Comparison of ENCODE assay signal across 8 mouse cellular contexts in genomic region chr9:46229573-46230449, GRCm38 (mm10). TPM values are rescaled to one million over a fixed set of nuclear protein-coding genes. Genes with fewer than 3 reads are reported as not detected.
DNase-seq lines count a peak whose midpoint lies in the region; ATAC-seq and TF ChIP-seq lines count a peak whose summit lies in the region.

No protein-coding gene starts in this region.

- no peaks in the 10 kb centered on the region for H3K9me3 ChIP-seq in forebrain, embryonic 12.5 days
- no peaks in the 10 kb centered on the region for H3K9me3 ChIP-seq in heart, postnatal 0 days (replicated peaks; ENCODE audit: control insufficient read depth, low read length)
- no peaks in the 10 kb centered on the region for H3K9me3 ChIP-seq in liver, embryonic 14.5 days (ENCODE audit: control insufficient read depth, low read length)
- H3K9me3 ChIP-seq in neural tube, embryonic 14.5 days (ENCODE audit: control insufficient read depth, low read length): no peaks in the 10 kb centered on the region

- peak; percentile 68 for DNase-seq in CD4-positive, CD25-positive, alpha-beta regulatory T cell, adult 2 months (ENCODE audit: low read depth, low spot score)
- DNase-seq in brain, embryonic 18.5 days (ENCODE audit: low read depth, low spot score): peak; percentile 80
- DNase-seq in heart, postnatal 0 days (ENCODE audit: low spot score): peak; percentile 93
- peak; percentile 91 to 93 for DNase-seq in kidney, postnatal 36 days
- DNase-seq in liver, embryonic 14.5 days (ENCODE audit: low read depth in 3 of 3, low spot score in 3 of 3): peak in 1 of 3 experiments; percentile 41
- peak; percentile 89 for DNase-seq in testis, postnatal 10 days (ENCODE audit: low spot score)

- no peak for TF ChIP-seq EP300 in heart, postnatal 0 days (IDR thresholded peaks at IDR 0.05; ENCODE audit: low read depth)
- TF ChIP-seq EP300 in liver, embryonic 14.5 days (IDR thresholded peaks at IDR 0.05; ENCODE audit: low read depth): no peak

- H3K27ac ChIP-seq in forebrain, embryonic 12.5 days: no peak overlapping the region
- no peak overlapping the region for H3K27ac ChIP-seq in heart, postnatal 0 days (ENCODE audit: low read depth)
- H3K27ac ChIP-seq in liver, embryonic 14.5 days: no peak overlapping the region
- peak overlapping the region; percentile 7; the same call in 1 of the 2 replicates for H3K27ac ChIP-seq in neural tube, embryonic 14.5 days (ENCODE audit: low read depth, low read length)

- peaks cover 22% of the 10 kb centered on the region; the same call in 1 of the 2 replicates for H3K27me3 ChIP-seq in forebrain, embryonic 12.5 days
- H3K27me3 ChIP-seq in heart, postnatal 0 days (ENCODE audit: control insufficient read depth, insufficient read depth, low read length): peaks cover 14% of the 10 kb centered on the region; the same call in 1 of the 2 replicates
- H3K27me3 ChIP-seq in liver, embryonic 14.5 days (ENCODE audit: control insufficient read depth, insufficient read depth, low read length): no peaks in the 10 kb centered on the region
- H3K27me3 ChIP-seq in neural tube, embryonic 14.5 days (ENCODE audit: control insufficient read depth, insufficient read depth, low read length): no peaks in the 10 kb centered on the region

- H3K36me3 ChIP-seq in forebrain, embryonic 12.5 days (replicated peaks): no peaks in the 10 kb centered on the region
- H3K36me3 ChIP-seq in heart, postnatal 0 days (replicated peaks; ENCODE audit: control insufficient read depth, insufficient read depth, low read length): no peaks in the 10 kb centered on the region
- no peaks in the 10 kb centered on the region for H3K36me3 ChIP-seq in liver, embryonic 14.5 days (replicated peaks; ENCODE audit: control insufficient read depth, insufficient read depth, low read depth)
- H3K36me3 ChIP-seq in neural tube, embryonic 14.5 days (ENCODE audit: control insufficient read depth, insufficient read depth, low read length): no peaks in the 10 kb centered on the region

- peak; percentile 85 for TF ChIP-seq CTCF in heart, postnatal 0 days (IDR thresholded peaks at IDR 0.05; ENCODE audit: low read depth)
- TF ChIP-seq CTCF in liver, embryonic 14.5 days (IDR thresholded peaks at IDR 0.05; ENCODE audit: low read depth): peak; percentile 81

- 15% methylated on average over 37 of the region's 37 CpGs for WGBS in forebrain, embryonic 12.5 days
- WGBS in heart, postnatal 0 days: 14% methylated on average over 37 of the region's 37 CpGs
- 13% methylated on average over 37 of the region's 37 CpGs for WGBS in liver, embryonic 14.5 days (ENCODE audit: insufficient replicate concordance)
- WGBS in neural tube, embryonic 14.5 days: 15% methylated on average over 37 of the region's 37 CpGs

- peak; percentile 94 for ATAC-seq in forebrain, embryonic 12.5 days (ENCODE audit: low FRiP score)
- ATAC-seq in heart, postnatal 0 days (ENCODE audit: insufficient read depth, low read depth): peak; percentile 95
- peak; percentile 53 for ATAC-seq in liver, embryonic 14.5 days (ENCODE audit: insufficient read depth)
- ATAC-seq in neural tube, embryonic 14.5 days (ENCODE audit: low read depth): peak; percentile 96

- H3K9ac ChIP-seq in forebrain, embryonic 12.5 days: peak overlapping the region; percentile 63
- H3K9ac ChIP-seq in heart, postnatal 0 days (replicated peaks; ENCODE audit: low read depth, low read length): no peak overlapping the region; the same call in 1 of the 2 replicates
- H3K9ac ChIP-seq in liver, embryonic 14.5 days (replicated peaks): peak overlapping the region; percentile 47
- peak overlapping the region; percentile 37 for H3K9ac ChIP-seq in neural tube, embryonic 14.5 days (replicated peaks; ENCODE audit: low read depth, low read length)

- H3K4me1 ChIP-seq in forebrain, embryonic 12.5 days: peaks cover 11% of the 10 kb centered on the region
- peaks cover 8% of the 10 kb centered on the region for H3K4me1 ChIP-seq in heart, postnatal 0 days (ENCODE audit: control insufficient read depth, insufficient read depth)
- peaks cover 0 to 15% of the 10 kb centered on the region in 2 experiments; a peak in 2 of 4 replicates for H3K4me1 ChIP-seq in liver, embryonic 14.5 days (replicated peaks; ENCODE audit: control insufficient read depth in 2 of 2, insufficient read depth in 2 of 2, low read length in 1 of 2)
- H3K4me1 ChIP-seq in neural tube, embryonic 14.5 days (ENCODE audit: control insufficient read depth, insufficient read depth, low read length): no peaks in the 10 kb centered on the region; the same call in 1 of the 2 replicates

- H3K4me3 ChIP-seq in forebrain, embryonic 12.5 days (replicated peaks): peak overlapping the region; percentile 48
- peak overlapping the region; percentile 38 for H3K4me3 ChIP-seq in heart, postnatal 0 days (ENCODE audit: low read depth, low read length)
- peak overlapping the region; percentile 47 to 48 for H3K4me3 ChIP-seq in liver, embryonic 14.5 days (ENCODE audit: insufficient read depth in 1 of 2, low read depth in 2 of 2, low read length in 2 of 2)
- H3K4me3 ChIP-seq in neural tube, embryonic 14.5 days (ENCODE audit: low read depth, low read length): peak overlapping the region; percentile 34

- H3K4me2 ChIP-seq in forebrain, embryonic 12.5 days: peak overlapping the region; percentile 81
- peak overlapping the region; percentile 74 for H3K4me2 ChIP-seq in heart, postnatal 0 days (ENCODE audit: low read depth, low read length)
- peak overlapping the region; percentile 64 for H3K4me2 ChIP-seq in liver, embryonic 14.5 days (ENCODE audit: low read depth)
- peak overlapping the region; percentile 57 for H3K4me2 ChIP-seq in neural tube, embryonic 14.5 days (ENCODE audit: low read depth, low read length)

RNA-seq across cellular contexts. Expression of gene Apoa1, which starts 1.4 kb away (rescaled TPM):
- polyA plus RNA-seq in forebrain, embryonic 12.5 days (2016; fragmentation: Nextera tagmentation; extraction: Ambion mirVana): 1.1 and 1.6 TPM in 2 replicates
- 0.62 TPM in 1 of 2 replicates, not detected in the other for total RNA-seq in heart, postnatal 0 days (2014; rRNA removed; ENCODE audit: low replicate concordance)
- 1.0 and 1.8 TPM in 2 replicates for polyA plus RNA-seq in heart, postnatal 0 days (2015; fragmentation: Nextera tagmentation; extraction: Ambion mirVana)
- 874 and 1,404 TPM in 2 replicates for polyA plus RNA-seq in liver, embryonic 14.5 days (2012; rRNA removed)
- 3,278 and 3,386 TPM in 2 replicates for polyA plus RNA-seq in liver, embryonic 14.5 days (2014; fragmentation: Nextera tagmentation; extraction: Ambion mirVana)
- polyA plus RNA-seq in neural tube, embryonic 14.5 days (2014; fragmentation: Nextera tagmentation; extraction: Ambion mirVana): 6.7 and 7.7 TPM in 2 replicates

RNA-seq across cellular contexts. Expression of gene Apoc3, which starts 5.6 kb away (rescaled TPM):
- not detected in 2 replicates for polyA plus RNA-seq in forebrain, embryonic 12.5 days (2016; fragmentation: Nextera tagmentation; extraction: Ambion mirVana)
- not detected in 2 replicates for total RNA-seq in heart, postnatal 0 days (2014; rRNA removed; ENCODE audit: low replicate concordance)
- not detected in 2 replicates for polyA plus RNA-seq in heart, postnatal 0 days (2015; fragmentation: Nextera tagmentation; extraction: Ambion mirVana)
- polyA plus RNA-seq in liver, embryonic 14.5 days (2012; rRNA removed): 2.7 and 3.4 TPM in 2 replicates
- 4.1 and 5.8 TPM in 2 replicates for polyA plus RNA-seq in liver, embryonic 14.5 days (2014; fragmentation: Nextera tagmentation; extraction: Ambion mirVana)
- not detected in 2 replicates for polyA plus RNA-seq in neural tube, embryonic 14.5 days (2014; fragmentation: Nextera tagmentation; extraction: Ambion mirVana)

RNA-seq across cellular contexts. Expression of gene Apoa4, which starts 10.7 kb away (rescaled TPM):
- not detected in 2 replicates for polyA plus RNA-seq in forebrain, embryonic 12.5 days (2016; fragmentation: Nextera tagmentation; extraction: Ambion mirVana)
- 0.89 and 6.6 TPM in 2 replicates for total RNA-seq in heart, postnatal 0 days (2014; rRNA removed; ENCODE audit: low replicate concordance)
- not detected in 2 replicates for polyA plus RNA-seq in heart, postnatal 0 days (2015; fragmentation: Nextera tagmentation; extraction: Ambion mirVana)
- 0.02 TPM in 1 of 2 replicates, not detected in the other for polyA plus RNA-seq in liver, embryonic 14.5 days (2012; rRNA removed)
- not detected in 2 replicates for polyA plus RNA-seq in liver, embryonic 14.5 days (2014; fragmentation: Nextera tagmentation; extraction: Ambion mirVana)
- not detected in 2 replicates for polyA plus RNA-seq in neural tube, embryonic 14.5 days (2014; fragmentation: Nextera tagmentation; extraction: Ambion mirVana)

RNA-seq across cellular contexts. Expression of gene Apoa5, which starts 38.6 kb away (rescaled TPM):
- polyA plus RNA-seq in forebrain, embryonic 12.5 days (2016; fragmentation: Nextera tagmentation; extraction: Ambion mirVana): not detected in 2 replicates
- 0.23 and 0.80 TPM in 2 replicates for total RNA-seq in heart, postnatal 0 days (2014; rRNA removed; ENCODE audit: low replicate concordance)
- 0.14 TPM in 1 of 2 replicates, not detected in the other for polyA plus RNA-seq in heart, postnatal 0 days (2015; fragmentation: Nextera tagmentation; extraction: Ambion mirVana)
- polyA plus RNA-seq in liver, embryonic 14.5 days (2012; rRNA removed): 0.47 and 0.54 TPM in 2 replicates
- polyA plus RNA-seq in liver, embryonic 14.5 days (2014; fragmentation: Nextera tagmentation; extraction: Ambion mirVana): 1.1 and 1.2 TPM in 2 replicates
- polyA plus RNA-seq in neural tube, embryonic 14.5 days (2014; fragmentation: Nextera tagmentation; extraction: Ambion mirVana): not detected in 2 replicates

RNA-seq across cellular contexts. Expression of gene Zpr1, which starts 43.1 kb away (rescaled TPM):
- polyA plus RNA-seq in forebrain, embryonic 12.5 days (2016; fragmentation: Nextera tagmentation; extraction: Ambion mirVana): 61.4 and 66.2 TPM in 2 replicates
- total RNA-seq in heart, postnatal 0 days (2014; rRNA removed; ENCODE audit: low replicate concordance): 19.3 and 22.2 TPM in 2 replicates
- 23.6 and 25.6 TPM in 2 replicates for polyA plus RNA-seq in heart, postnatal 0 days (2015; fragmentation: Nextera tagmentation; extraction: Ambion mirVana)
- polyA plus RNA-seq in liver, embryonic 14.5 days (2012; rRNA removed): 11.5 and 16.4 TPM in 2 replicates
- 28.1 and 28.6 TPM in 2 replicates for polyA plus RNA-seq in liver, embryonic 14.5 days (2014; fragmentation: Nextera tagmentation; extraction: Ambion mirVana)
- polyA plus RNA-seq in neural tube, embryonic 14.5 days (2014; fragmentation: Nextera tagmentation; extraction: Ambion mirVana): 55.0 and 59.4 TPM in 2 replicates

Comparison
In these comparisons a context has a peak if more than half of its experiments do, and no peak if none do; other contexts are left out.
1. RNA of gene Apoa1, which starts 1.4 kb away (polyA plus RNA-seq): 874 to 3,386 TPM in liver, embryonic 14.5 days; 6.7 to 7.7 TPM in neural tube, embryonic 14.5 days, 1.0 to 1.8 TPM in heart, postnatal 0 days and 1.1 to 1.6 TPM in forebrain, embryonic 12.5 days; every median in the first group is over 100 times any median in the second.
2. Peak in every context shown above with its lines, with median percentiles within 50 percentile points of each other: ATAC-seq, H3K4me2 ChIP-seq and H3K4me3 ChIP-seq.